Mouse (Mus musculus) MEL (cell line): ENCODE data around the gene Nfyb. TPM values are rescaled to one million over a fixed set of nuclear protein-coding genes. Genes with fewer than 3 reads are reported as not detected.

Experiments used
- DNase-seq: peaks from one replicate; pipeline ENCODE4 v3.0.0; 2011; ENCODE audit warnings: low read depth, low spot score
- H3K27ac ChIP-seq: 2 replicates; pipeline ENCODE4 v1.5.1; 2012; ENCODE audit warnings: low read depth, mild to moderate bottlenecking, control low read depth, low read length, moderate library complexity; ENCODE audit not compliant: control insufficient read depth
- H3K27me3 ChIP-seq, 2 experiments: fragments of 150-350 bp in 1 of 2; sonication (generic) in 1 of 2; 2 replicates each; pipeline ENCODE4 v1.6.1; 2012; ENCODE audit warnings: low read length in 2 of 2, mild to moderate bottlenecking in 2 of 2, improper control_type of control experiment in 1 of 2, moderate library complexity in 1 of 2; ENCODE audit not compliant: insufficient read depth in 2 of 2, control insufficient read depth in 1 of 2
- H3K36me3 ChIP-seq, 2 experiments: 2 replicates each; pipeline ENCODE4 v1.6.1; 2012 to 2014; ENCODE audit warnings: low read length in 2 of 2, improper control_type of control experiment in 1 of 2, inconsistent platforms in 1 of 2, mild to moderate bottlenecking in 1 of 2; ENCODE audit not compliant: insufficient read depth in 2 of 2, control insufficient read depth in 1 of 2
- H3K4me1 ChIP-seq, 2 experiments: fragments of 150-350 bp in 1 of 2; sonication (generic) in 1 of 2; 2 replicates each; pipeline ENCODE4 v1.6.1; 2012; ENCODE audit warnings: low read length in 2 of 2, improper control_type of control experiment in 1 of 2, mild to moderate bottlenecking in 1 of 2; ENCODE audit not compliant: insufficient read depth in 2 of 2, control insufficient read depth in 1 of 2
- H3K4me3 ChIP-seq, 2 experiments: fragments of 150-350 bp in 1 of 2; sonication (generic) in 1 of 2; 2 replicates each; pipeline ENCODE4 v1.5.1; 2012; ENCODE audit warnings: low read depth in 2 of 2, low read length in 2 of 2, mild to moderate bottlenecking in 2 of 2, moderate library complexity in 2 of 2, control low read depth in 1 of 2, improper control_type of control experiment in 1 of 2; ENCODE audit not compliant: control insufficient read depth in 1 of 2, insufficient read depth in 1 of 2
- H3K79me2 ChIP-seq: 2 replicates; pipeline ENCODE4 v1.6.1; 2012; ENCODE audit warnings: mild to moderate bottlenecking, low read length, moderate library complexity; ENCODE audit not compliant: control insufficient read depth, poor library complexity, insufficient read depth
- H3K9ac ChIP-seq: 2 replicates; pipeline ENCODE4 v1.6.1; 2012; ENCODE audit warnings: low read depth, mild to moderate bottlenecking, control low read depth, low read length, moderate library complexity; ENCODE audit not compliant: control insufficient read depth, poor library complexity, severe bottlenecking
- H3K9me3 ChIP-seq: fragments of 150-350 bp; sonication (generic); replicated peaks from 2 replicates; pipeline ENCODE4 v1.6.1; 2012; ENCODE audit warnings: mild to moderate bottlenecking, low read length, improper control_type of control experiment, moderate library complexity; ENCODE audit not compliant: insufficient read depth
- CHD2 ChIP-seq: IDR thresholded peaks from 2 replicates; pipeline ENCODE4 v1.6.1; 2011; ENCODE audit warnings: low read length, improper control_type of control experiment
- CTCF ChIP-seq, 3 experiments: IDR thresholded peaks in 2 of 3; conservative IDR thresholded peaks in 1 of 3; 2 replicates each; pipeline ENCODE4 v1.5.1; 2011 to 2012; ENCODE audit warnings: low read length in 3 of 3, low read depth in 2 of 3, mild to moderate bottlenecking in 2 of 3, improper control_type of control experiment in 1 of 3, inconsistent platforms in 1 of 3, mixed read lengths in 1 of 3, moderate library complexity in 1 of 3; ENCODE audit not compliant: control insufficient read depth in 1 of 3, insufficient read depth in 1 of 3, poor library complexity in 1 of 3, severe bottlenecking in 1 of 3
- E2F4 ChIP-seq: IDR thresholded peaks from 2 replicates; pipeline ENCODE4 v1.6.1; 2011; ENCODE audit warnings: low read depth, low read length, improper control_type of control experiment, borderline replicate concordance
- EP300 ChIP-seq, 2 experiments: IDR thresholded peaks; 2 replicates each; pipeline ENCODE4 v1.6.1; 2011; ENCODE audit warnings: improper control_type of control experiment in 2 of 2, low read length in 2 of 2, low read depth in 1 of 2, mild to moderate bottlenecking in 1 of 2
- ETS1 ChIP-seq: IDR thresholded peaks from 2 replicates; pipeline ENCODE4 v1.6.1; 2012; ENCODE audit warnings: low read depth, mild to moderate bottlenecking, inconsistent platforms, low read length, improper control_type of control experiment, moderate library complexity
- GATA1 ChIP-seq: IDR thresholded peaks from 2 replicates; pipeline ENCODE4 v1.6.1; 2011; ENCODE audit warnings: low read depth, low read length, improper control_type of control experiment
- HCFC1 ChIP-seq: IDR thresholded peaks from 2 replicates; pipeline ENCODE4 v1.6.1; 2012; ENCODE audit warnings: low read depth, mild to moderate bottlenecking, inconsistent platforms, low read length, improper control_type of control experiment, moderate library complexity
- JUND ChIP-seq: IDR thresholded peaks from 2 replicates; pipeline ENCODE4 v1.6.1; 2011; ENCODE audit warnings: low read depth, mild to moderate bottlenecking, improper control_type of control experiment, low read length
- KAT2A ChIP-seq: conservative IDR thresholded peaks from 2 replicates; pipeline ENCODE4 v1.6.1; 2012; ENCODE audit warnings: low read depth, low read length, improper control_type of control experiment, inconsistent platforms
- MAFK ChIP-seq: IDR thresholded peaks from 2 replicates; pipeline ENCODE4 v1.6.1; 2011; ENCODE audit warnings: low read depth, mild to moderate bottlenecking, low read length, improper control_type of control experiment, borderline replicate concordance
- MAZ ChIP-seq: IDR thresholded peaks from 2 replicates; pipeline ENCODE4 v1.6.1; 2012; ENCODE audit warnings: low read depth, mild to moderate bottlenecking, inconsistent platforms, low read length, improper control_type of control experiment
- MEF2A ChIP-seq: IDR thresholded peaks from 2 replicates; pipeline ENCODE4 v1.6.1; 2014; ENCODE audit warnings: low read depth, mild to moderate bottlenecking, inconsistent platforms, low read length, improper control_type of control experiment; ENCODE audit not compliant: poor library complexity, insufficient replicate concordance, severe bottlenecking; ENCODE audit errors: extremely low read depth
- MXI1 ChIP-seq: IDR thresholded peaks from 2 replicates; pipeline ENCODE4 v1.6.1; 2011; ENCODE audit warnings: mild to moderate bottlenecking, low read depth, low read length, improper control_type of control experiment
- MYC ChIP-seq: IDR thresholded peaks from 2 replicates; pipeline ENCODE4 v1.6.1; 2011; ENCODE audit warnings: low read depth, mild to moderate bottlenecking, low read length, improper control_type of control experiment, moderate library complexity
- NELFE ChIP-seq: IDR thresholded peaks from 2 replicates; pipeline ENCODE4 v1.6.1; 2011; ENCODE audit warnings: low read depth, low read length, improper control_type of control experiment
- POLR2AphosphoS2 ChIP-seq: IDR thresholded peaks from 2 replicates; pipeline ENCODE4 v1.6.1; 2011; ENCODE audit warnings: low read length, improper control_type of control experiment
- POLR2AphosphoS5 ChIP-seq: IDR thresholded peaks from 2 replicates; pipeline ENCODE4 v1.6.1; 2012; ENCODE audit warnings: low read depth, borderline replicate concordance, mild to moderate bottlenecking, inconsistent platforms, low read length, moderate library complexity, mixed read lengths
- RCOR1 ChIP-seq: IDR thresholded peaks from 2 replicates; pipeline ENCODE4 v1.6.1; 2012; ENCODE audit warnings: low read depth, mild to moderate bottlenecking, inconsistent platforms, low read length, improper control_type of control experiment
- SIN3A ChIP-seq: IDR thresholded peaks from 2 replicates; pipeline ENCODE4 v1.6.1; 2012; ENCODE audit warnings: low read length, improper control_type of control experiment, inconsistent platforms
- SMC3 ChIP-seq: IDR thresholded peaks from 2 replicates; pipeline ENCODE4 v1.6.1; 2011; ENCODE audit warnings: low read depth, low read length, improper control_type of control experiment
- TAL1 ChIP-seq: IDR thresholded peaks from 2 replicates; pipeline ENCODE4 v1.6.1; 2012; ENCODE audit warnings: mild to moderate bottlenecking, inconsistent platforms, low read length, moderate library complexity, mixed read lengths
- TBP ChIP-seq: IDR thresholded peaks from 2 replicates; pipeline ENCODE4 v1.8.0; 2011; ENCODE audit warnings: low read depth, low read length, improper control_type of control experiment
- TCF12 ChIP-seq: IDR thresholded peaks from 2 replicates; pipeline ENCODE4 v1.6.1; 2014; ENCODE audit warnings: low read depth, mild to moderate bottlenecking, inconsistent platforms, low read length, improper control_type of control experiment, moderate library complexity
- USF1 ChIP-seq: IDR thresholded peaks from 2 replicates; pipeline ENCODE4 v1.6.1; 2014; ENCODE audit warnings: low read depth, mild to moderate bottlenecking, inconsistent platforms, low read length, improper control_type of control experiment, moderate library complexity
- USF2 ChIP-seq, 2 experiments: IDR thresholded peaks; 2 replicates each; pipeline ENCODE4 v1.6.1; 2011 to 2012; ENCODE audit warnings: improper control_type of control experiment in 2 of 2, low read length in 2 of 2, borderline replicate concordance in 1 of 2, inconsistent platforms in 1 of 2, low read depth in 1 of 2, mild to moderate bottlenecking in 1 of 2; ENCODE audit not compliant: insufficient read depth in 1 of 2
- ZKSCAN1 ChIP-seq: IDR thresholded peaks from 2 replicates; pipeline ENCODE4 v1.6.1; 2012; ENCODE audit warnings: low read depth, mild to moderate bottlenecking, inconsistent platforms, low read length, improper control_type of control experiment, moderate library complexity
- ZNF384 ChIP-seq: IDR thresholded peaks from 2 replicates; pipeline ENCODE4 v1.6.1; 2012; ENCODE audit warnings: low read depth, mild to moderate bottlenecking, inconsistent platforms, low read length, improper control_type of control experiment
- polyA plus RNA-seq, 2 experiments: library from polyadenylated mRNA; stranded (reverse) in 1 of 2; unstranded in 1 of 2; fragments of >175 nt in 1 of 2; fragments of >200 nt in 1 of 2; gene quantifications; 2 replicates each; pipeline versions ENCODE4 v1.2.1 to v1.2.4; 2012; ENCODE audit warnings: low replicate concordance in 2 of 2, low read depth in 1 of 2; ENCODE audit not compliant: insufficient read length in 2 of 2, insufficient read depth in 1 of 2, missing spikeins in 1 of 2
- total RNA-seq: library from RNA; depleted of rRNA; stranded (reverse); fragments of 300-350 nt; gene quantifications from 2 replicates; pipeline ENCODE4 v1.2.3, GENCODE M21; 2012

Nfyb gene
- total and polyA plus RNA-seq, 3 experiments: 32.6 to 38.3 TPM; not detected in 1

DNA sequence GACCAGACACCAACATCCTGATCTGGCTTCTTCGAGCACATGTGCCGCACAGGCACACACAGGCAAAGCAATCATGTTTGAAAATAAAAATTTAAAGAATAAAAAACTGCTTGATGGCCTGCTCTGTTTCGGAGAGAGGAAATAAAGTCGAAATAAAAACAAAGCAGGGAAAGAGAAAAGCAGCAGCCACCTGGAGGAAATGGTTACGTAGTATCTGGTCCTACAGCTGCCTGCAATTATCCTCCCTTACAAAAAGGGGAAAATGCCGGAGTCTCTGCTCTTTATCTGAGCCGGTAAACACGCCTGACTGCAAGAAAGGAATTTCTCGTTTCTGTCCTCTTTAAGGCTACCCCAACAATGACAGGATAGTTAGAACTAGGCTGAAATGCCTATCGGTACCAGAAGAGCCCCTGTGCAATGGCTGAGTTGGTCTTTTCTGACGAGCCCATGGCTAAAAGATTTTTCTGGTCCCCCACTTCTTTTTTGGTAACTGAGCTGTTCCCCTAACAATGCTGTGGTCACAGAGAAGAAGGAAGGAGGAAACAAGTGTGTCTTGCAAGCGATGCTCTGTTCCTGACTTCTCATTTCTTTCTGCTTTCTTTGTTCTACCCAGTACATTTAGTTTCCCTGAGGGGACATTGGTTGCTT is 32.7 kb upstream of the Nfyb start:
- TF ChIP-seq TAL1 (0 out of 2 replicates have a peak, but pooled peaks have one; percentile 16), POLR2AphosphoS2 (no peak), MXI1 (0 out of 2 replicates have a peak, but pooled peaks have one; percentile 21), USF1 (no peak), MYC (peak; percentile 54; the same call in 1 of the 2 replicates), SMC3 (0 out of 2 replicates have a peak, but pooled peaks have one; percentile 2), NELFE (peak; percentile 29; the same call in 1 of the 2 replicates), TCF12 (0 out of 2 replicates have a peak, but pooled peaks have one; percentile 5), SIN3A (0 out of 2 replicates have a peak, but pooled peaks have one; percentile 16), CTCF (IDR thresholded peaks at IDR 0.05 in 2 of 3, conservative IDR thresholded peaks at IDR 0.05 in 1 of 3; ENCODE audit: control insufficient read depth in 1 of 3, insufficient read depth in 1 of 3, low read depth in 2 of 3, low read length in 3 of 3, poor library complexity in 1 of 3, severe bottlenecking in 1 of 3) (no peak), EP300 (IDR thresholded peaks at IDR 0.05; ENCODE audit: low read depth in 1 of 2, low read length in 2 of 2) (peak; percentile 6 to 45; a peak in 1 of 4 replicates), ETS1 (peak; percentile 76; the same call in 1 of the 2 replicates), E2F4 (no peak), USF2 (IDR thresholded peaks at IDR 0.05; ENCODE audit: borderline replicate concordance in 1 of 2, insufficient read depth in 1 of 2, low read depth in 1 of 2, low read length in 2 of 2) (no peak), GATA1 (peak; percentile 57), JUND (no peak), TBP (peak; percentile 18; the same call in 1 of the 2 replicates)
- Histone ChIP-seq H3K27ac (peak overlapping the region; percentile 70), H3K4me3 (peak overlapping the region; percentile 48 to 54), H3K27me3 (no peaks in the 10 kb centered on the region), H3K9me3 (no peaks in the 10 kb centered on the region), H3K4me1 (peaks cover 6 to 11% of the 10 kb centered on the region in 2 experiments), H3K9ac (peak overlapping the region; percentile 63), H3K36me3 (peaks cover 0 to 5% of the 10 kb centered on the region in 2 experiments; a peak in 2 of 4 replicates), H3K79me2 (no peaks in the 10 kb centered on the region)
- DNase-seq: peak; percentile 69

DNA sequence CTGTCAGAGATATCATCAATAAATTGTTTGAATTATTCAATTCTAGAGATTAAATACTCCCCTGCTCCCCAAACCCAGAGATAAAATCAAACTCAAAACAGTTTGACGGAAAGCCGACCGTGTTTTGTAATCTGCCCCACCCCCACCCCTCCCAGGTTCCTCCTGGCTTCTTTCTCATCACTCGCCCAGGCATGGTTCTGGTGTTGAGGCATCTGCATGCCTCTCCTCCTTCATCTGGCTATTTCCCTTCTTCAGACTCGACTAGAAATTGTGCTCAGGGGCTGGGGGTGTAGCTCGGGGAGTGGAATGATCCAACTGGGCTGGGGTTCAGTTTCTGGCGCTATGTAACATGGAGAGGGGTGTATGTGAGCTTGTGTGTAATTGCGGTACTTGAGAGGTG is 31.8 kb upstream of the Nfyb start:
- DNase-seq: peak; percentile 54
- TF ChIP-seq GATA1: peak; percentile 9; the same call in 1 of the 2 replicates
- TF ChIP-seq SIN3A: no peak
- TF ChIP-seq CHD2: no peak
- TF ChIP-seq MXI1: peak; percentile 9; the same call in 1 of the 2 replicates
- no peak for TF ChIP-seq USF1
- no peak for TF ChIP-seq RCOR1
- 0 out of 4 replicates have a peak, but pooled peaks have one; percentile 10 to 11 for TF ChIP-seq EP300 (IDR thresholded peaks at IDR 0.05; ENCODE audit: low read depth in 1 of 2, low read length in 2 of 2)
- no peak for TF ChIP-seq ZKSCAN1
- no peak for TF ChIP-seq E2F4
- no peak for TF ChIP-seq ETS1
- no peak for TF ChIP-seq HCFC1
- TF ChIP-seq ZNF384: no peak
- TF ChIP-seq KAT2A: no peak
- TF ChIP-seq CTCF (IDR thresholded peaks at IDR 0.05 in 2 of 3, conservative IDR thresholded peaks at IDR 0.05 in 1 of 3; ENCODE audit: control insufficient read depth in 1 of 3, insufficient read depth in 1 of 3, low read depth in 2 of 3, low read length in 3 of 3, poor library complexity in 1 of 3, severe bottlenecking in 1 of 3): no peak
- TF ChIP-seq MAZ: 0 out of 2 replicates have a peak, but pooled peaks have one; percentile 32
- TF ChIP-seq SMC3: no peak
- TF ChIP-seq TAL1: no peak
- TF ChIP-seq POLR2AphosphoS5: no peak
- TF ChIP-seq MEF2A: no peak
- no peak for TF ChIP-seq MAFK
- TF ChIP-seq, all 39 proteins: peak for 4
- Histone ChIP-seq H3K9ac (peak overlapping the region; percentile 46), H3K27me3 (no peaks in the 10 kb centered on the region), H3K27ac (no peak overlapping the region), H3K9me3 (no peaks in the 10 kb centered on the region), H3K4me1 (peaks cover 4 to 12% of the 10 kb centered on the region in 2 experiments), H3K36me3 (peaks cover 0 to 5% of the 10 kb centered on the region in 2 experiments; a peak in 2 of 4 replicates), H3K79me2 (no peaks in the 10 kb centered on the region), H3K4me3 (peak overlapping the region; percentile 48 to 54)
